Mouse (Mus musculus): ENCODE data around the gene Slc25a18. TPM values are rescaled to one million over a fixed set of nuclear protein-coding genes. Genes with fewer than 3 reads are reported as not detected.

The Slc25a18 gene
- 0.83 and 0.86 TPM in 2 replicates for polyA plus RNA-seq (2015; fragmentation: Nextera tagmentation; extraction: Ambion mirVana)

- 11% methylated on average over 5 of the region's 5 CpGs for WGBS
- peak within 1 kb of the TSS; percentile 28; the same call in 1 of the 2 replicates for H3K9ac ChIP-seq
- H3K36me3 ChIP-seq (ENCODE audit: poor library complexity, severe bottlenecking) = peaks cover 3% of the 10 kb centered on the region; the same call in 1 of the 2 replicates
- H3K9me3 ChIP-seq (replicated peaks) = no peaks in the 10 kb centered on the region
- H3K4me2 ChIP-seq = no peak within 1 kb of the TSS
- peak; percentile 85 for ATAC-seq
- H3K27ac ChIP-seq = peak within 1 kb of the TSS; percentile 84
- H3K4me1 ChIP-seq = peaks cover 25% of the 10 kb centered on the region
- H3K27me3 ChIP-seq = no peaks in the 10 kb centered on the region
- H3K4me3 ChIP-seq = no peak within 1 kb of the TSS
These were observed at the start of gene Slc25a18 for GRCm38 (mm10) chr6:120773149-120773628. TSS of gene Slc25a18 (plus strand) at chr6:120773578.

GRCm38 (mm10) chr6:120725986-120726385 lies 47.4 kb upstream of the Slc25a18 start:
- Histone ChIP-seq H3K27ac (no peak overlapping the region), H3K4me2 (no peak overlapping the region), H3K36me3 (ENCODE audit: poor library complexity, severe bottlenecking) (no peaks in the 10 kb centered on the region), H3K4me1 (no peaks in the 10 kb centered on the region), H3K9me3 (replicated peaks) (no peaks in the 10 kb centered on the region), H3K27me3 (no peaks in the 10 kb centered on the region), H3K4me3 (no peak overlapping the region), H3K9ac (no peak overlapping the region)
- WGBS = 69% methylated on average over 2 of the region's 2 CpGs
- ATAC-seq = no peak

GRCm38 (mm10) chr6:120736011-120736410 lies 37.4 kb upstream of the Slc25a18 start:
- Histone ChIP-seq H3K4me2 (no peak overlapping the region), H3K4me1 (no peaks in the 10 kb centered on the region), H3K4me3 (no peak overlapping the region), H3K27ac (no peak overlapping the region), H3K36me3 (ENCODE audit: poor library complexity, severe bottlenecking) (peaks cover 15% of the 10 kb centered on the region), H3K9ac (no peak overlapping the region), H3K9me3 (replicated peaks) (no peaks in the 10 kb centered on the region), H3K27me3 (no peaks in the 10 kb centered on the region)
- WGBS = 89% methylated on average over 3 of the region's 3 CpGs
- ATAC-seq = 0 out of 2 replicates have a peak, but pooled peaks have one; percentile 24

- no peak overlapping the region for H3K27ac ChIP-seq
- H3K27me3 ChIP-seq = no peaks in the 10 kb centered on the region
- H3K9ac ChIP-seq = no peak overlapping the region
- 79% methylated on average over 3 of the region's 3 CpGs for WGBS
- no peak overlapping the region for H3K4me2 ChIP-seq
- ATAC-seq = peak; percentile 78
- peaks cover 15% of the 10 kb centered on the region for H3K36me3 ChIP-seq (ENCODE audit: poor library complexity, severe bottlenecking)
- no peaks in the 10 kb centered on the region for H3K9me3 ChIP-seq (replicated peaks)
- H3K4me3 ChIP-seq = no peak overlapping the region
- H3K4me1 ChIP-seq = no peaks in the 10 kb centered on the region
These were observed 36.8 kb upstream of the Slc25a18 start for GRCm38 (mm10) chr6:120736566-120736965.

- no peak for ATAC-seq
- Histone ChIP-seq H3K9ac (no peak overlapping the region), H3K4me3 (no peak overlapping the region), H3K27me3 (no peaks in the 10 kb centered on the region), H3K9me3 (replicated peaks) (no peaks in the 10 kb centered on the region), H3K4me1 (no peaks in the 10 kb centered on the region), H3K27ac (no peak overlapping the region), H3K36me3 (ENCODE audit: poor library complexity, severe bottlenecking) (peaks cover 14% of the 10 kb centered on the region), H3K4me2 (no peak overlapping the region)
- whole genome bisulfite sequencing = 91% methylated on average over 2 of the region's 2 CpGs
These were observed 30.2 kb upstream of the Slc25a18 start for GRCm38 (mm10) chr6:120743130-120743529.

GRCm38 (mm10) chr6:120744266-120744665 lies 29.1 kb upstream of the Slc25a18 start:
- 92% methylated on average over 7 of the region's 7 CpGs for WGBS

GRCm38 (mm10) chr6:120746416-120746815 lies 27.0 kb upstream of the Slc25a18 start:
- Histone ChIP-seq H3K4me3 (no peak overlapping the region), H3K4me2 (no peak overlapping the region), H3K27me3 (no peaks in the 10 kb centered on the region), H3K9me3 (replicated peaks) (no peaks in the 10 kb centered on the region), H3K36me3 (ENCODE audit: poor library complexity, severe bottlenecking) (peaks cover 11% of the 10 kb centered on the region), H3K4me1 (no peaks in the 10 kb centered on the region), H3K27ac (no peak overlapping the region), H3K9ac (no peak overlapping the region)
- ATAC-seq = no peak
- 92% methylated on average over 2 of the region's 2 CpGs for WGBS

More at GRCm38 (mm10) chr6:120744266-120744665, 29.1 kb upstream of the Slc25a18 start:
- H3K4me1 ChIP-seq = no peaks in the 10 kb centered on the region
- H3K36me3 ChIP-seq (ENCODE audit: poor library complexity, severe bottlenecking) = peaks cover 4% of the 10 kb centered on the region; the same call in 1 of the 2 replicates
- no peak overlapping the region for H3K9ac ChIP-seq
- no peaks in the 10 kb centered on the region for H3K9me3 ChIP-seq (replicated peaks)
- H3K27me3 ChIP-seq = no peaks in the 10 kb centered on the region
- no peak overlapping the region for H3K27ac ChIP-seq
- H3K4me3 ChIP-seq = no peak overlapping the region
- H3K4me2 ChIP-seq = no peak overlapping the region
- ATAC-seq = no peak

GRCm38 (mm10) chr6:120761151-120761550 lies 12.2 kb upstream of the Slc25a18 start:
- peaks cover 82% of the 10 kb centered on the region for H3K36me3 ChIP-seq (ENCODE audit: poor library complexity, severe bottlenecking)
- no peak for ATAC-seq

GRCm38 (mm10) chr6:120769972-120770371 lies 3.4 kb upstream of the Slc25a18 start:
- ATAC-seq = no peak
- no peak overlapping the region for H3K4me2 ChIP-seq
- H3K9ac ChIP-seq = no peak overlapping the region
- H3K27ac ChIP-seq = no peak overlapping the region
- no peaks in the 10 kb centered on the region for H3K27me3 ChIP-seq
- peaks cover 25% of the 10 kb centered on the region for H3K4me1 ChIP-seq
- H3K4me3 ChIP-seq = no peak overlapping the region
- 94% methylated on average over 1 of the region's 1 CpGs for WGBS
- H3K9me3 ChIP-seq (replicated peaks) = no peaks in the 10 kb centered on the region
- peaks cover 19% of the 10 kb centered on the region for H3K36me3 ChIP-seq (ENCODE audit: poor library complexity, severe bottlenecking)

More at GRCm38 (mm10) chr6:120761151-120761550, 12.2 kb upstream of the Slc25a18 start:
- Histone ChIP-seq H3K4me3 (no peak overlapping the region), H3K9me3 (replicated peaks) (no peaks in the 10 kb centered on the region), H3K4me1 (no peaks in the 10 kb centered on the region), H3K4me2 (no peak overlapping the region), H3K27ac (no peak overlapping the region), H3K27me3 (no peaks in the 10 kb centered on the region), H3K9ac (no peak overlapping the region)
- WGBS = 89% methylated on average over 2 of the region's 2 CpGs

- ATAC-seq = no peak
- peaks cover 5% of the 10 kb centered on the region for H3K36me3 ChIP-seq (ENCODE audit: poor library complexity, severe bottlenecking)
- no peak overlapping the region for H3K4me3 ChIP-seq
- H3K9me3 ChIP-seq (replicated peaks) = no peaks in the 10 kb centered on the region
- H3K9ac ChIP-seq = no peak overlapping the region
- 85% methylated on average over 1 of the region's 1 CpGs for WGBS
- H3K27ac ChIP-seq = no peak overlapping the region
- H3K27me3 ChIP-seq = no peaks in the 10 kb centered on the region
- no peak overlapping the region for H3K4me2 ChIP-seq
- peaks cover 25% of the 10 kb centered on the region for H3K4me1 ChIP-seq
These were observed 2.0 kb upstream of the Slc25a18 start for GRCm38 (mm10) chr6:120771366-120771765.

GRCm38 (mm10) chr6:120772025-120772424 lies 1.4 kb upstream of the Slc25a18 start:
- Histone ChIP-seq H3K27me3 (no peaks in the 10 kb centered on the region), H3K9ac (no peak overlapping the region), H3K27ac (peak overlapping the region; percentile 84; the same call in 1 of the 2 replicates), H3K4me3 (no peak overlapping the region), H3K36me3 (ENCODE audit: poor library complexity, severe bottlenecking) (peaks cover 3% of the 10 kb centered on the region; the same call in 1 of the 2 replicates), H3K4me1 (peaks cover 25% of the 10 kb centered on the region), H3K4me2 (no peak overlapping the region), H3K9me3 (replicated peaks) (no peaks in the 10 kb centered on the region)
- ATAC-seq = no peak

- H3K4me2 ChIP-seq = no peak overlapping the region
- no peak overlapping the region for H3K4me3 ChIP-seq
- H3K9me3 ChIP-seq (replicated peaks) = no peaks in the 10 kb centered on the region
- peaks cover 25% of the 10 kb centered on the region for H3K4me1 ChIP-seq
- H3K27me3 ChIP-seq = no peaks in the 10 kb centered on the region
- ATAC-seq = peak; percentile 44
- H3K36me3 ChIP-seq (ENCODE audit: poor library complexity, severe bottlenecking) = 0 out of 2 replicates have a peak, but pooled peaks cover 3% of the 10 kb centered on the region
- H3K9ac ChIP-seq = peak overlapping the region; percentile 9; the same call in 1 of the 2 replicates
- 56% methylated on average over 6 of the region's 6 CpGs for WGBS
- H3K27ac ChIP-seq = peak overlapping the region; percentile 84
These were observed 385 bp downstream of the Slc25a18 start for GRCm38 (mm10) chr6:120773763-120774162.

GRCm38 (mm10) chr6:120776286-120776685 lies 2.9 kb downstream of the Slc25a18 start:
- Histone ChIP-seq H3K4me3 (no peak overlapping the region), H3K27ac (no peak overlapping the region), H3K27me3 (no peaks in the 10 kb centered on the region), H3K9me3 (replicated peaks) (no peaks in the 10 kb centered on the region), H3K4me2 (no peak overlapping the region), H3K4me1 (peaks cover 25% of the 10 kb centered on the region), H3K36me3 (ENCODE audit: poor library complexity, severe bottlenecking) (no peaks in the 10 kb centered on the region), H3K9ac (no peak overlapping the region)
- WGBS = 82% methylated on average over 3 of the region's 3 CpGs
- ATAC-seq = no peak

All from forebrain, embryonic 13.5 days (tissue).